Mouse (Mus musculus): ENCODE results near the gene Tubb4a. TPM values are rescaled to one million over a fixed set of nuclear protein-coding genes. Genes with fewer than 3 reads are reported as not detected.
A peak's percentile ranks its signal among the peaks of the same experiment; 100 is the strongest.

The Tubb4a gene
- polyA plus RNA-seq, 1 experiment from 2014 or later, result 347 TPM

DNA sequence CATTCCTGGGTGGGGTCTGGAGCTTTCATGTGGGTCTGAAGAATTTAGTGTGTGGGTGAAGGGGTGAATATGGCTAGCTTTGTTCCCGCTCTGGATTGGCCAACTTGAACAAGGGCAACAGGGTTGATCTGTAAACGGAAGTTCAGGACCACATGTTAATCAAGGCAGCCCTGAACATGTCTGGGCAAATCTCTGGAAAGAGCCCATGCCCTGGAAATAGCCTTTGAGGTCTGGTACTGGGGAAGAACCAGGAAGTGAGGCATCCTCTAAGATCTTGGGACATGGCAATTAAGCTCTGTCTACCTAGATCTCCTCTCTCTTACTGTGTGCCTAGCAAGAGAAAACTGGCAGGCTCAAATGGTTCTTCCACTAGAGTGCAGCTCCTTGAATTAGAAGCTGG, 34.3 kb upstream of the Tubb4a start:
- Histone ChIP-seq H3K4me1 (ENCODE audit: control insufficient read depth, insufficient read depth, low read length) (no peaks in the 10 kb centered on the region), H3K27me3 (ENCODE audit: control insufficient read depth, insufficient read depth, low read length) (no peaks in the 10 kb centered on the region), H3K4me3 (ENCODE audit: low read depth, low read length) (no peak overlapping the region), H3K9ac (replicated peaks; ENCODE audit: low read depth, low read length) (no peak overlapping the region), H3K4me2 (ENCODE audit: low read depth, low read length) (no peak overlapping the region), H3K9me3 (ENCODE audit: control insufficient read depth, low read length) (no peaks in the 10 kb centered on the region), H3K36me3 (ENCODE audit: control insufficient read depth, insufficient read depth, low read length) (no peaks in the 10 kb centered on the region), H3K27ac (ENCODE audit: low read depth, low read length) (no peak overlapping the region)
- 87% methylated on average over 2 of the region's 2 CpGs for WGBS
- ATAC-seq (ENCODE audit: low read depth), result no peak

DNA sequence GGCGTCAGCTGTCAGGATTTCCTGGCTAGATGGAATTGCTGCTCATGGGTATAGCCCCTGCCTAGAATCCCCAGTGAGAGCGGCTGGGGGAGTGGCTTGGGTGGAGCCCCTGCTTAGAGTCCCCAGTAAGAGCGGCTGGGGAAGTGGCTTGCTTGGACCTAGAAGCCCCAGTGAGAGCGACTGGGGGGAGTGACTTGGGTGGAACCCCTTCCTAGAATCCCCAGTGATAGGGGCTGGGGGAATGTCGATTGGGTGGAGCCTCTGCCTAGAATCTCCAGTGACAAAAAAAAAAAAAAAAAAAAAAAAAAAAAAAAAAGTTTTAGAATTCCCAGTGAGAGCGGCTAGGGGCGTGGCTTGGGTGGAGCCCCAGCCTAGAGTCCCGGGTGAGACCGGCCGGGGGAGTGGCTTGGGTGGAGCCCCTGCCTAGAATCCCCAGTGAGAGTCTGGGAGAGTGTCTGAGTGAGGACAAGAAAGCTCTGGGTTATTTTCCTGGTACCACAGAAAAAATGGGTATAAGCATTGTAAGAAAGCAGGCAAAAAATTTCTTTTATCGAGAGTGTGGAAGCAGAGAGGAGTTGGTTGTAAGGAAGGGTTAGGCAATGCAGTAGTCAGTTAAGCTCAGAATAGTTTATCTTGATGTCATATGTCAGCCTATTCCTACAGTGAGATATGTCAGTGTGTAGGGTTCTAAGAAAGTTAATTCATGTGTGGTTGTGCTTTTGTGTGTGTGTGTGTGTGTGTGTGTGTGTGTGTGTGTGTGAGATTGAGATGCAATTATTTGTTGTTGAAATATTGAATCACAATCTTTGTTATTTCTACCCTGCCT, 31.2 kb upstream of the Tubb4a start:
- ATAC-seq (ENCODE audit: low read depth), result peak; percentile 44; the same call in 1 of the 2 replicates
- H3K27me3 ChIP-seq (ENCODE audit: control insufficient read depth, insufficient read depth, low read length), result no peaks in the 10 kb centered on the region
- H3K4me2 ChIP-seq (ENCODE audit: low read depth, low read length), result peak overlapping the region; percentile 4; the same call in 1 of the 2 replicates
- H3K9ac ChIP-seq (replicated peaks; ENCODE audit: low read depth, low read length), result no peak overlapping the region
- H3K4me3 ChIP-seq (ENCODE audit: low read depth, low read length), result no peak overlapping the region
- under 1% methylated on average over 11 of the region's 11 CpGs for WGBS
- H3K36me3 ChIP-seq (ENCODE audit: control insufficient read depth, insufficient read depth, low read length), result no peaks in the 10 kb centered on the region
- no peaks in the 10 kb centered on the region for H3K4me1 ChIP-seq (ENCODE audit: control insufficient read depth, insufficient read depth, low read length)
- no peak overlapping the region for H3K27ac ChIP-seq (ENCODE audit: low read depth, low read length)
- no peaks in the 10 kb centered on the region for H3K9me3 ChIP-seq (ENCODE audit: control insufficient read depth, low read length)

DNA sequence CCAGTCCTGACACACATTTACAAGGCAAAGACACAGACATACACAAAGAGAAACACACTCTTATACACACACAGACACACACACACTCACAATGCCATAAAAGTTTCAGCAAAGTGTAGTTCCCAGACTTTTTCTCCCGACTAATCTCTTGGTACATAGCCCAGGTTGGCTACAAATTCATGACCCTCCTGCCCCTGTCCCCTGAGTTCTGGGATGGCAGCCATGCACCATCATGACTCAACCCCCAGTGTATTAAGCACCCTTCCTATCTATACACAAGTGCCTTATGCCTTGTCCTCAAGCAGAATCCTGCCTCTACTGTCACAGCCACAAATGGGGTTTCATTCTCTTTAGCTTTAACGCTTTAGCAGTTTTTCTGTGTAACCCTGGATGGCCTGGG, 29.2 kb upstream of the Tubb4a start:
- Histone ChIP-seq H3K27me3 (ENCODE audit: control insufficient read depth, insufficient read depth, low read length) (no peaks in the 10 kb centered on the region), H3K4me3 (ENCODE audit: low read depth, low read length) (no peak overlapping the region), H3K9me3 (ENCODE audit: control insufficient read depth, low read length) (no peaks in the 10 kb centered on the region), H3K4me1 (ENCODE audit: control insufficient read depth, insufficient read depth, low read length) (no peaks in the 10 kb centered on the region), H3K4me2 (ENCODE audit: low read depth, low read length) (no peak overlapping the region), H3K36me3 (ENCODE audit: control insufficient read depth, insufficient read depth, low read length) (no peaks in the 10 kb centered on the region), H3K27ac (ENCODE audit: low read depth, low read length) (no peak overlapping the region), H3K9ac (replicated peaks; ENCODE audit: low read depth, low read length) (no peak overlapping the region)
- WGBS, result 79% methylated on average over 2 of the region's 2 CpGs
- no peak for ATAC-seq (ENCODE audit: low read depth)

DNA sequence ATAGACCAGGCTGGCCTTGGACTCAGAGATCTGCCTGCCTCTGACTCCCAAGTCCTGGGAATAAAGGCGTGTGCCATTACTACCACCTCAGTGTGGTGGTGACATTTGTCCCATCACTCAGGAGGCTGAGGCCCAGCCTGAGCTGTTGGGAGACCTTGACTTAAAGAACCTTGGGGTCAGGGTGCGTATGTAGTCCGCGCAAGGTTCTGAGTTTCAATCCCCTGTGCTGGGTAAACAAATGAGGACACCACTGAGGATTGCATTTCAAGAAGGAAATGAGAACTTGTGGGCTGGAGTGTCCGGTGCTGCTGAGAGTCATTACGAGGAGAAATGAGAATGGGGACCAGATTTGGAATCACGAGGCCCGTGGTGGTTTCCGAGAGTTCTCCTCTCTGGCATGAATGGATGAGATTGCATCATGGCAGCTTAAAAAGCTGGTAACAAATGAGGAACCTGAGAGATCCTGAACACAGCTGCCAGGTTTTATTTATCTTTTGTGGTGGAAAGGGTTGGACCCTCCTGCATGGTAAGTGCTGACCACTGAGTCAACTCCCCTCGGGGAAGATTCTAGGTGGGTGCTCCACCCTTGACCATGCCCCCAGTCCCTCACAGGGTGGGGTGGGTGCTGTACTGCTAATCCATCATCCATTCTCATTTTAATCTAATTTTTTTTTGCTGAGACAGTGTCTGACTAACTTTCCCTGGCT, 25.3 kb upstream of the Tubb4a start:
- ATAC-seq (ENCODE audit: low read depth), result no peak
- H3K36me3 ChIP-seq (ENCODE audit: control insufficient read depth, insufficient read depth, low read length), result no peaks in the 10 kb centered on the region
- no peaks in the 10 kb centered on the region for H3K9me3 ChIP-seq (ENCODE audit: control insufficient read depth, low read length)
- no peak overlapping the region for H3K9ac ChIP-seq (replicated peaks; ENCODE audit: low read depth, low read length)
- WGBS, result 88% methylated on average over 10 of the region's 10 CpGs
- no peaks in the 10 kb centered on the region for H3K4me1 ChIP-seq (ENCODE audit: control insufficient read depth, insufficient read depth, low read length)
- H3K27me3 ChIP-seq (ENCODE audit: control insufficient read depth, insufficient read depth, low read length), result no peaks in the 10 kb centered on the region
- H3K4me3 ChIP-seq (ENCODE audit: low read depth, low read length), result no peak overlapping the region
- no peak overlapping the region for H3K27ac ChIP-seq (ENCODE audit: low read depth, low read length)
- no peak overlapping the region for H3K4me2 ChIP-seq (ENCODE audit: low read depth, low read length)

DNA sequence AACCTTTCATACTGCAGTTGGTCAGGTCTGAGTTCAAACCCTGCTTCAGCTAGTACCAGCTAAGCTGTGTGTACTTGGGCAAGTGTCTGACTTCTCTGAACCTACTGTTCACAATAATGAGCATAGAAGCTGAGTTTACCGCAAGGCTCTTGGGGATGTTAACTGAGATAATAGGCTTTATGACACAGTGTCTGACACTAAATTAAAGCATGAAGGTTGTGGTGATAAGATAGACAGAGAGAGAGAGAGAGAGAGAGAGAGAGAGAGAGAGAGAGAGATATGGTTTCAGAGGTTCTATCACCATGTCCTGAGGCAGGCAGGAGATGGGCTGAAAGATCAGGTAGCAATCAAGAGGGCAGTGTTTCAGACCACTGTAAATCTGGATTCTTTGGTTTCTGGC, 22.4 kb upstream of the Tubb4a start:
- no peak overlapping the region for H3K4me3 ChIP-seq (ENCODE audit: low read depth, low read length)
- no peaks in the 10 kb centered on the region for H3K27me3 ChIP-seq (ENCODE audit: control insufficient read depth, insufficient read depth, low read length)
- ATAC-seq (ENCODE audit: low read depth), result no peak
- H3K27ac ChIP-seq (ENCODE audit: low read depth, low read length), result no peak overlapping the region
- no peaks in the 10 kb centered on the region; the same call in 1 of the 2 replicates for H3K4me1 ChIP-seq (ENCODE audit: control insufficient read depth, insufficient read depth, low read length)
- H3K4me2 ChIP-seq (ENCODE audit: low read depth, low read length), result no peak overlapping the region
- WGBS, result 88% methylated on average over 1 of the region's 1 CpGs
- no peaks in the 10 kb centered on the region for H3K36me3 ChIP-seq (ENCODE audit: control insufficient read depth, insufficient read depth, low read length)
- no peaks in the 10 kb centered on the region for H3K9me3 ChIP-seq (ENCODE audit: control insufficient read depth, low read length)
- H3K9ac ChIP-seq (replicated peaks; ENCODE audit: low read depth, low read length), result no peak overlapping the region

DNA sequence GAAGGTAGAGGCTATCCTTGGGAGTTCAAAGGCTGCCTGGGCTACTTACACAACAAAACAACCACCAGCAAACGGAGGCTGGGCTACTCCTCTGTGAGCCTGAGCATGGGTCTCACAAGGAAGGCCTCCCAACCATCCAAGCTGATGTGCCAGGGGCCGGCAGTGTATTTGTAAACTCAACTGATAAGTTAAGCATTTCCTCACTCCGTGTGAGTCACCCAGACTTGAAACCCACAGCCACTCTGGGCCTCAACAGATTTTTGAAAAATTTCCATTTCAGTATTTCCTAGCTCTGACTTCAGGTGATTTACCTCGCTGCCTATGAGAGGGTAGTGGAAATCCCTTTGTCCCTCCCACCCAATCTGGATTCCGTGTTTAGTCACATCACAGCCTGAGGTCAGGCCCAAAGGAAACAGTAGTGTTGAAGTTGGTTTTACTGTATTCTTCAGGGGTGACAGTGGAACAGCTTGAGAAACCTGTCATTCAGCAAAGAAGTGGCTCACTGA, 21.1 kb upstream of the Tubb4a start:
- Histone ChIP-seq H3K4me3 (ENCODE audit: low read depth, low read length) (no peak overlapping the region), H3K27me3 (ENCODE audit: control insufficient read depth, insufficient read depth, low read length) (no peaks in the 10 kb centered on the region), H3K9me3 (ENCODE audit: control insufficient read depth, low read length) (no peaks in the 10 kb centered on the region), H3K4me2 (ENCODE audit: low read depth, low read length) (no peak overlapping the region), H3K4me1 (ENCODE audit: control insufficient read depth, insufficient read depth, low read length) (peaks cover 5% of the 10 kb centered on the region; the same call in 1 of the 2 replicates), H3K36me3 (ENCODE audit: control insufficient read depth, insufficient read depth, low read length) (no peaks in the 10 kb centered on the region), H3K27ac (ENCODE audit: low read depth, low read length) (no peak overlapping the region), H3K9ac (replicated peaks; ENCODE audit: low read depth, low read length) (no peak overlapping the region)
- WGBS, result 61% methylated on average over 5 of the region's 5 CpGs
- no peak for ATAC-seq (ENCODE audit: low read depth)

DNA sequence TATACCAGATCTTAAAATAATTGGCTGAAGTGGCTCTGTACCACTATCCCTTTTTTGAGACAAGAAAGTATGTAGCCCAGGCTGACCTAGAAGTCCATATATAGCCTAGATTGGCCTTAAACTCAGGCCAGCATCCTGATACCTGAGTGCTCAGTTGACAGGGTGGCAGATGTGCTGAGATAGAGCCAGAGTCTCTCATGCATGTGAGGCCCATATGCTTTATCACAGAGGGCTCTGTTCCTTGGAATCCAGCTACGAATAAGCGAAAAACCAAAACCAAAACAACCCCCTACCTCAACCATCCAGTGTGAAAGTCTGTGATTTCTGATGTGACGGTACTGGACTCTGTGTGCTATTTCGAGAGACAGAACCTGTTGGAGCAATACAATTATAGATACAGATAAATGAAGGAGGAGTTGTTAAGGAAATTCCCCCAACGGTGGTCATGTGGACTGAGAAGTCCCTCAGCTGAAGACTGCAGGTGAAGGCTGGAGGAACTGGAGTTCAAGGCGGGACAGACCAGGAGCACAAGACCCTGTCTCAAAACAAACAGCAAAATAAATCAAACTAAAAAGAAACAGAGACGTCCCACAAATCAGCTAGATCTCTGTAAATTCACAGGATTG, 20.6 kb upstream of the Tubb4a start:
- Histone ChIP-seq H3K9me3 (ENCODE audit: control insufficient read depth, low read length) (no peaks in the 10 kb centered on the region), H3K27me3 (ENCODE audit: control insufficient read depth, insufficient read depth, low read length) (no peaks in the 10 kb centered on the region), H3K27ac (ENCODE audit: low read depth, low read length) (no peak overlapping the region), H3K4me3 (ENCODE audit: low read depth, low read length) (no peak overlapping the region), H3K9ac (replicated peaks; ENCODE audit: low read depth, low read length) (no peak overlapping the region), H3K36me3 (ENCODE audit: control insufficient read depth, insufficient read depth, low read length) (no peaks in the 10 kb centered on the region), H3K4me1 (ENCODE audit: control insufficient read depth, insufficient read depth, low read length) (peaks cover 5% of the 10 kb centered on the region; the same call in 1 of the 2 replicates), H3K4me2 (ENCODE audit: low read depth, low read length) (no peak overlapping the region)
- WGBS, result 80% methylated on average over 7 of the region's 7 CpGs
- ATAC-seq (ENCODE audit: low read depth), result no peak

DNA sequence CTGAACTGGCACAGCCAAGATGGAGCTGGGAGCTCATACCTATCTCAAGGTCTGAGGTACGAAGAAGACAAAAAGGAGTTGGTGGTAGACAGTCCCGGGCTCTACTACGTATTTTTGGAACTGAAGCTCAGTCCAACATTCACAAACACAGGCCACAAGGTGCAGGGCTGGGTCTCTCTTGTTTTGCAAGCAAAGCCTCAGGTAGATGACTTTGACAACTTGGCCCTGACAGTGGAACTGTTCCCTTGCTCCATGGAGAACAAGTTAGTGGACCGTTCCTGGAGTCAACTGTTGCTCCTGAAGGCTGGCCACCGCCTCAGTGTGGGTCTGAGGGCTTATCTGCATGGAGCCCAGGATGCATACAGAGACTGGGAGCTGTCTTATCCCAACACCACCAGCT, 19.5 kb upstream of the Tubb4a start:
- Histone ChIP-seq H3K4me2 (ENCODE audit: low read depth, low read length) (no peak overlapping the region), H3K36me3 (ENCODE audit: control insufficient read depth, insufficient read depth, low read length) (no peaks in the 10 kb centered on the region), H3K9ac (replicated peaks; ENCODE audit: low read depth, low read length) (no peak overlapping the region), H3K4me1 (ENCODE audit: control insufficient read depth, insufficient read depth, low read length) (peaks cover 5% of the 10 kb centered on the region; the same call in 1 of the 2 replicates), H3K9me3 (ENCODE audit: control insufficient read depth, low read length) (no peaks in the 10 kb centered on the region), H3K4me3 (ENCODE audit: low read depth, low read length) (no peak overlapping the region), H3K27ac (ENCODE audit: low read depth, low read length) (no peak overlapping the region), H3K27me3 (ENCODE audit: control insufficient read depth, insufficient read depth, low read length) (no peaks in the 10 kb centered on the region)
- 87% methylated on average over 5 of the region's 5 CpGs for WGBS
- no peak for ATAC-seq (ENCODE audit: low read depth)

DNA sequence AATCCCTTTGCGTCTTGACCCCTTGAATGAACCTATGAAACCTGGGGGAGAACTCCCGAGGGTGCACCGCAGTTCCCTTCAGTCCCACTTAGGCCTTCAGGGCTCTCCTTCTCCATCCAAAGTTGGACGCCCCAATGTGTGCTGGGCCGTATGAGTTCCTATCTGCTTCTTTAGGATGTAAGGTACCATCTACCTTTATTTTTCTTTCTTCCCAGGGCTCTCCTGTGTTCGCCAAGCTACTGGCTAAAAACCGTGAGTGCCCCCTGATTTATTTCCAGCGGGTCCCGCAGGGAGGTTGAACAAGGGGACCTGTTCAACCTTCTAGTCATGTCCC, 18.4 kb upstream of the Tubb4a start:
- Histone ChIP-seq H3K36me3 (ENCODE audit: control insufficient read depth, insufficient read depth, low read length) (no peaks in the 10 kb centered on the region), H3K9me3 (ENCODE audit: control insufficient read depth, low read length) (no peaks in the 10 kb centered on the region), H3K4me3 (ENCODE audit: low read depth, low read length) (peak overlapping the region; percentile 59), H3K27me3 (ENCODE audit: control insufficient read depth, insufficient read depth, low read length) (no peaks in the 10 kb centered on the region), H3K27ac (ENCODE audit: low read depth, low read length) (no peak overlapping the region), H3K9ac (replicated peaks; ENCODE audit: low read depth, low read length) (peak overlapping the region; percentile 65), H3K4me1 (ENCODE audit: control insufficient read depth, insufficient read depth, low read length) (peaks cover 5% of the 10 kb centered on the region; the same call in 1 of the 2 replicates), H3K4me2 (ENCODE audit: low read depth, low read length) (peak overlapping the region; percentile 87)
- ATAC-seq (ENCODE audit: low read depth), result no peak
- WGBS, result 1% methylated on average over 9 of the region's 9 CpGs

Data from neural tube, embryonic 14.5 days (tissue).